Comparison of ENCODE assay signal across 13 mouse cellular contexts in the genomic region with DNA sequence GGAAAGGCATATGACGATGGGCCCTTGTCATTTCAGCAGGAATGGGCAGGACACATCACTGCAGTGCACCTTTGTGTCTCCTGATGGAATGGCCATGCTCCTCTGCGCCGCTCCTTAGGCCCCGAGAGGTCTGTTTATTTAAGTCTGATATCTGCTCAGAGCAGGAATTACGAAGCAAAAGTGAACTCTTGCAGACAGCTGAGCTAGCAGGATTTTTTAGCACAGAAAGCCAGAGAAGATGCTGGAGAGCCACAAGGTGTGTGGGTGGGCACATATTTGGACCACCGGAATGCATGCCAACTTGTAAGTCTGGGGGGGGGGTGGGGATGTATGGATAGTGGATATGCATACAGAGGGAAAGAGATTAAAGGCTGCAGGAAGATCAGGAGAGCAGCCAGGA. TPM values are rescaled to one million over a fixed set of nuclear protein-coding genes. Genes with fewer than 3 reads are reported as not detected.
"Had no signal": no experiment of that assay in that cellular context is flagged by ENCODE, and none has a peak within 500 bp of the region (broad histone marks: within the 10 kb centered on the region; RNA-seq: fewer than 3 reads in every experiment).

No protein-coding gene starts in this region.

- H3K4me1 ChIP-seq: limb, embryonic 13.5 days; liver, embryonic 15.5 days; stomach, embryonic 15.5 days had no signal

- H3K4me3 ChIP-seq: limb, embryonic 13.5 days; liver, embryonic 15.5 days; midbrain, embryonic 13.5 days; stomach, embryonic 15.5 days had no signal

- H3K27ac ChIP-seq: kidney, postnatal 0 days; limb, embryonic 13.5 days; liver, embryonic 15.5 days; midbrain, embryonic 13.5 days; stomach, embryonic 15.5 days had no signal

- DNase-seq: kidney, adult 11 months; kidney, adult 9 months; kidney, postnatal 36 days; lung, adult 2 months; lung, postnatal 36 days; spleen, adult 18-20 months; thymus, postnatal 4 days had no signal

RNA-seq across cellular contexts. Expression of gene Tmem178, which starts 13.9 kb away (rescaled TPM):
- polyA plus RNA-seq: inflammation-experienced regulatory T-cells, adult 6 months had no signal
